Mouse (Mus musculus): ENCODE measurements around the gene Ttc38. TPM values are rescaled to one million over a fixed set of nuclear protein-coding genes. Genes with fewer than 3 reads are reported as not detected.

The Ttc38 gene
- polyA plus RNA-seq, 2 experiments = 5.0 to 6.9 TPM

DNA sequence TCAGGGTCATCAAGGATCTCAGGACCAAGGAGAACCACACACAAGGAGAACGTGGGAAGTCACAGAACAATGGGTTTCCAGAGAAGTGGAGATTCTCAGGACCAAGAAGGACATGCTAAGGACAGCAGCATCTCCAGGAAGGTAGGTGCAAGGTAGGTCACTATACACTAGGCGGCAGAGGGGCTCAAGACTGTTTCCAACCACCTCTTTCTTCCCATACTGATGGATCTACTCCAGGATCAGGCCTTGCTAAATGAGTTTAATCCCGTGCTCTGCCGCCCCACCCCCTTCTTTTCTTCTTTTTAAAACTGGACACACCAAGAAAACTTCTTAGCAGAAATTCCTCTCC is 10.1 kb upstream of the Ttc38 start:
- peak; percentile 74; the same call in 1 of the 2 replicates for ATAC-seq (ENCODE audit: low FRiP score, low read depth)

DNA sequence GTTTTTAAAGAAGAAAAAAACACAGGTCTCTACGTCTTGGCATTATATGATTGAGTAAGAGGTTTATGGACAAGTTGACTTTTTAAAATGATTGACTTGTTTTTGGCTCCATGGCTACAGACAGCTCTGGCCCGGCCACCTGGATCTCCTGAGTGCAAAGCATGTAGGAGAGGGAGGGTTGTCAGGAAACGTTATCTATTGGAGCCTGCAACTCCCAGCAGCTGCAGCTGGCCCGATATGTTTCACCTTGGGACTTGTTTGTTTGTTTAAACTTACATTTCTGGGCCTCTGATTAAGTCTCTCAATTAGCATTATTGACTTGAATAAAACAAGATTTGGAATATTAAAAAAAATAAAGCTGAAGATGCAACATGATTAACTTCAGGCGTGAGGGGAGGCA is 5.4 kb upstream of the Ttc38 start:
- Histone ChIP-seq H3K9me3 (ENCODE audit: control insufficient read depth, low read length) (no peaks in the 10 kb centered on the region), H3K9ac (ENCODE audit: low read depth, low read length, severe bottlenecking) (no peak overlapping the region), H3K36me3 (ENCODE audit: control insufficient read depth, insufficient read depth, low read length) (no peaks in the 10 kb centered on the region), H3K27ac (replicated peaks; ENCODE audit: low read depth, low read length) (no peak overlapping the region), H3K4me3 (replicated peaks; ENCODE audit: low read length) (no peak overlapping the region), H3K27me3 (ENCODE audit: control insufficient read depth, insufficient read depth, low read length) (no peaks in the 10 kb centered on the region), H3K4me1 (ENCODE audit: control insufficient read depth, insufficient read depth, low read length) (0 out of 2 replicates have a peak, but pooled peaks cover 2% of the 10 kb centered on the region), H3K4me2 (replicated peaks; ENCODE audit: low read depth, low read length, severe bottlenecking) (no peak overlapping the region)
- ATAC-seq (ENCODE audit: low FRiP score, low read depth) (no peak), DNase-seq (ENCODE audit: low spot score) (no peak)
- no peak for TF ChIP-seq POLR2A (IDR thresholded peaks at IDR 0.05; ENCODE audit: borderline replicate concordance, extremely low read depth, insufficient read depth, insufficient read length)
- WGBS = 63% methylated on average over 5 of the region's 5 CpGs

More for the DNA sequence above, 10.1 kb upstream of the Ttc38 start:
- no peak for TF ChIP-seq POLR2A (IDR thresholded peaks at IDR 0.05; ENCODE audit: borderline replicate concordance, extremely low read depth, insufficient read depth, insufficient read length)
- 0 out of 2 replicates have a peak, but pooled peaks cover 5% of the 10 kb centered on the region for H3K27me3 ChIP-seq (ENCODE audit: control insufficient read depth, insufficient read depth, low read length)
- H3K27ac ChIP-seq (replicated peaks; ENCODE audit: low read depth, low read length) = no peak overlapping the region
- DNase-seq (ENCODE audit: low spot score) = no peak
- WGBS = 8% methylated on average over 4 of the region's 4 CpGs
- peak overlapping the region; percentile 96 for H3K4me2 ChIP-seq (replicated peaks; ENCODE audit: low read depth, low read length, severe bottlenecking)
- no peaks in the 10 kb centered on the region for H3K4me1 ChIP-seq (ENCODE audit: control insufficient read depth, insufficient read depth, low read length)
- no peaks in the 10 kb centered on the region for H3K36me3 ChIP-seq (ENCODE audit: control insufficient read depth, insufficient read depth, low read length)
- H3K4me3 ChIP-seq (replicated peaks; ENCODE audit: low read length) = peak overlapping the region; percentile 49
- no peaks in the 10 kb centered on the region; the same call in 1 of the 2 replicates for H3K9me3 ChIP-seq (ENCODE audit: control insufficient read depth, low read length)
- H3K9ac ChIP-seq (ENCODE audit: low read depth, low read length, severe bottlenecking) = peak overlapping the region; percentile 81

DNA sequence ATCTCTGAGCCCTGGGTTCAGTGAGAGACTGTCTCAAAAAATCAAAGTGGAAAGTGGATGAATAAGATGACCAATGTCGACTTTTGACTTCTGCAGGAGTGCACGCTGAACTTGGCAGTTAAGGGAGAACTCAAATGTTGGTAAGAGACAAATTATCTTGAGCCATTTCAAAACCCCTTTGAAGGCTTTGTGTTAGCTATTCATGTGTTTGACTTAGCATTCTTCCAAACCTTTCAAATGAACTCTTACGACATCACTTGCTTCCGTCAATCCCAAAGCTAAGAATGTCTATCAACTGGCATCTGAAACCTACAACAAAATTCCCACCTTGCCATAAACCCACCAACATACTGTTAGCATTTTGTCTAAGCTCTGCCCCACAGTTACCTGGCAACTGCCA is 4.0 kb upstream of the Ttc38 start:
- H3K9ac ChIP-seq (ENCODE audit: low read depth, low read length, severe bottlenecking) = no peak overlapping the region
- H3K4me3 ChIP-seq (replicated peaks; ENCODE audit: low read length) = no peak overlapping the region
- H3K4me2 ChIP-seq (replicated peaks; ENCODE audit: low read depth, low read length, severe bottlenecking) = no peak overlapping the region
- peaks cover 8% of the 10 kb centered on the region for H3K4me1 ChIP-seq (ENCODE audit: control insufficient read depth, insufficient read depth, low read length)
- no peak for TF ChIP-seq POLR2A (IDR thresholded peaks at IDR 0.05; ENCODE audit: borderline replicate concordance, extremely low read depth, insufficient read depth, insufficient read length)
- no peaks in the 10 kb centered on the region for H3K27me3 ChIP-seq (ENCODE audit: control insufficient read depth, insufficient read depth, low read length)
- H3K36me3 ChIP-seq (ENCODE audit: control insufficient read depth, insufficient read depth, low read length) = no peaks in the 10 kb centered on the region
- DNase-seq (ENCODE audit: low spot score) = no peak
- 86% methylated on average over 4 of the region's 4 CpGs for WGBS
- ATAC-seq (ENCODE audit: low FRiP score, low read depth) = no peak
- no peak overlapping the region for H3K27ac ChIP-seq (replicated peaks; ENCODE audit: low read depth, low read length)
- H3K9me3 ChIP-seq (ENCODE audit: control insufficient read depth, low read length) = no peaks in the 10 kb centered on the region

DNA sequence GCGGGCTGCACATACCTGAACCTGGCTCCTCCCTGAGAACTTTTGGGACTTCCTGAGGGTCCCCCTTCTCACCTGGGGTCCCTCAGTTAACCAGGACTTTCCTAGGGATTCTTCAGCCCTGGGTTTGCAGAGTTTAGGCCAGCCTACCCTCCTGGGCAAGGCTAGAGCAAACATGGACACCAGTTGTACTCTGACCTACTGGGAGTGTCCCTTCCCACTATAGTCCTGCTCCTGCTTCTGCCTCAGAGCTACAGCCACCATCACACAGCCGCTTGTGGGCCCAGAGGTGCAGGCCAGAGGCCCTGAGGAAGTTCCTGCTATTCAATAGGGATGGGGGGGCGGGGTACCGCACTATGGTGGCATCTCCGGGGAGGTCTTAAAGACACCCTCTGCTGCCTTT is 2.6 kb upstream of the Ttc38 start:
- H3K4me1 ChIP-seq (ENCODE audit: control insufficient read depth, insufficient read depth, low read length) = peaks cover 8% of the 10 kb centered on the region
- TF ChIP-seq POLR2A (IDR thresholded peaks at IDR 0.05; ENCODE audit: borderline replicate concordance, extremely low read depth, insufficient read depth, insufficient read length) = no peak
- no peak for ATAC-seq (ENCODE audit: low FRiP score, low read depth)
- DNase-seq (ENCODE audit: low spot score) = no peak
- H3K36me3 ChIP-seq (ENCODE audit: control insufficient read depth, insufficient read depth, low read length) = no peaks in the 10 kb centered on the region
- H3K27me3 ChIP-seq (ENCODE audit: control insufficient read depth, insufficient read depth, low read length) = no peaks in the 10 kb centered on the region
- H3K4me3 ChIP-seq (replicated peaks; ENCODE audit: low read length) = no peak overlapping the region
- 67% methylated on average over 5 of the region's 5 CpGs for WGBS
- no peak overlapping the region for H3K4me2 ChIP-seq (replicated peaks; ENCODE audit: low read depth, low read length, severe bottlenecking)
- H3K9me3 ChIP-seq (ENCODE audit: control insufficient read depth, low read length) = no peaks in the 10 kb centered on the region
- no peak overlapping the region for H3K27ac ChIP-seq (replicated peaks; ENCODE audit: low read depth, low read length)
- no peak overlapping the region for H3K9ac ChIP-seq (ENCODE audit: low read depth, low read length, severe bottlenecking)

DNA sequence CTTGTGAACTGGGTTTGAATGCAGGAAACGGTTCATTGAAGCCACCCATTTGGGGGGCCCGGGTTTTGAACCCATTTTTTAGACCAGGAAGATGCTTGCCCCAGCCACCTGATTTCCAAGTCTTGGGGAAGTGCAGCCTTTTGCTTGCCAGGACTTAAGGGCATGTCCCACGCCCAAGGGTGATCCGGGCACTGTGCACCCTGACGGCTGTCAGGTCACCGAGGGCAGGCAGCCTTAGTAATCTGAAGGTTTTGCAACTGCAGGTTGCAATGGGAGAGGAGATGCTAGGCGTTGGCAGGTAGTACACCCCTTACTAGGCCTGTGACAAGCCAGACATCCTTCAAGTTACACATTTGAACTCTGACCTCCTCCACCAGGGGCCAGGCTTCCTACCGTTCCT is 493 bp downstream of the Ttc38 start:
- H3K27ac ChIP-seq (replicated peaks; ENCODE audit: low read depth, low read length) = no peak overlapping the region
- WGBS = 38% methylated on average over 8 of the region's 8 CpGs
- no peak for ATAC-seq (ENCODE audit: low FRiP score, low read depth)

DNA sequence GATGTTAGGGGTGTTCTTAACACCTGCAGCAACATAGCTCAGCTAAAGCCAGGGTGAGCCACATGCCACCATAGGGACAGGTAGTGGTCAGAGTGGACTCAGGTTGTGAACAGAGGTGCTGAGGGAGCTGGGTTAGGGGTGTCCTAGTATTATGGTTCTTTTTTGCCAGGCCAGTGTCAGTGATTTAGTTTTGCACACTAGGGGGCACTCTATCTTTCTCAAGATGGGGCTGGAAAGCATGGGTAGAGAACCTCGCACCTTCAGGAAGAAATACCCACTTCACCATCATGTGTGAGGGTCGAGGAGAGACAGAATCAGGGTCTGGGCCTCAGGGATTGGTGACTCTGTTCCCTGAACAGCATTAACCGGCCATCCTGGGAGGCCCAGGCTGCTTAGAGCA is 3.2 kb downstream of the Ttc38 start:
- Histone ChIP-seq H3K4me2 (replicated peaks; ENCODE audit: low read depth, low read length, severe bottlenecking) (no peak overlapping the region), H3K9me3 (ENCODE audit: control insufficient read depth, low read length) (no peaks in the 10 kb centered on the region), H3K9ac (ENCODE audit: low read depth, low read length, severe bottlenecking) (no peak overlapping the region), H3K27ac (replicated peaks; ENCODE audit: low read depth, low read length) (no peak overlapping the region), H3K4me3 (replicated peaks; ENCODE audit: low read length) (no peak overlapping the region), H3K4me1 (ENCODE audit: control insufficient read depth, insufficient read depth, low read length) (peaks cover 8% of the 10 kb centered on the region), H3K36me3 (ENCODE audit: control insufficient read depth, insufficient read depth, low read length) (0 out of 2 replicates have a peak, but pooled peaks cover 5% of the 10 kb centered on the region), H3K27me3 (ENCODE audit: control insufficient read depth, insufficient read depth, low read length) (no peaks in the 10 kb centered on the region)
- ATAC-seq (ENCODE audit: low FRiP score, low read depth) = no peak
- 59% methylated on average over 3 of the region's 3 CpGs for WGBS
- DNase-seq (ENCODE audit: low spot score) = no peak
- TF ChIP-seq POLR2A (IDR thresholded peaks at IDR 0.05; ENCODE audit: borderline replicate concordance, extremely low read depth, insufficient read depth, insufficient read length) = no peak

More for the DNA sequence above, 493 bp downstream of the Ttc38 start:
- Histone ChIP-seq H3K36me3 (ENCODE audit: control insufficient read depth, insufficient read depth, low read length) (0 out of 2 replicates have a peak, but pooled peaks cover 5% of the 10 kb centered on the region), H3K4me3 (replicated peaks; ENCODE audit: low read length) (peak overlapping the region; percentile 45), H3K9ac (ENCODE audit: low read depth, low read length, severe bottlenecking) (peak overlapping the region; percentile 52), H3K4me2 (replicated peaks; ENCODE audit: low read depth, low read length, severe bottlenecking) (peak overlapping the region; percentile 69), H3K27me3 (ENCODE audit: control insufficient read depth, insufficient read depth, low read length) (no peaks in the 10 kb centered on the region), H3K9me3 (ENCODE audit: control insufficient read depth, low read length) (no peaks in the 10 kb centered on the region), H3K4me1 (ENCODE audit: control insufficient read depth, insufficient read depth, low read length) (peaks cover 8% of the 10 kb centered on the region)
- TF ChIP-seq POLR2A (IDR thresholded peaks at IDR 0.05; ENCODE audit: borderline replicate concordance, extremely low read depth, insufficient read depth, insufficient read length) = no peak
- DNase-seq (ENCODE audit: low spot score) = no peak

Measured in limb, embryonic 14.5 days (tissue).